Mouse (Mus musculus) hindbrain, postnatal 0 days (tissue): ENCODE results near the gene Adam12. TPM values are rescaled to one million over a fixed set of nuclear protein-coding genes. Genes with fewer than 3 reads are reported as not detected.

Experiments used
- ATAC-seq: fragments of 200-750 bp; cut with Nextera tagmentation; 2 replicates; pipeline ENCODE4 v1.8.0; 2017; ENCODE audit warnings: mild to moderate bottlenecking, moderate TSS enrichment, moderate library complexity
- DNase-seq: peaks from one replicate; pipeline ENCODE4 v3.0.0-alpha.2; 2015; ENCODE audit warnings: low spot score
- H3K27ac ChIP-seq: fragments of 300-500 bp; sonication (generic); 2 replicates; pipeline ENCODE4 v1.5.1; 2014; ENCODE audit warnings: mild to moderate bottlenecking
- H3K27me3 ChIP-seq: fragments of 300-500 bp; sonication (generic); 2 replicates; pipeline ENCODE4 v1.6.1; 2014; ENCODE audit warnings: low read length, mixed read lengths; ENCODE audit not compliant: insufficient read depth
- H3K36me3 ChIP-seq: fragments of 300-500 bp; sonication (generic); 2 replicates; pipeline ENCODE4 v1.6.1; 2014; ENCODE audit warnings: low read length, mixed read lengths; ENCODE audit not compliant: insufficient read depth
- H3K4me1 ChIP-seq: fragments of 300-500 bp; sonication (generic); 2 replicates; pipeline ENCODE4 v1.6.1; 2014; ENCODE audit warnings: antibody characterized with exemption, low read length, mixed read lengths; ENCODE audit not compliant: insufficient read depth
- H3K4me2 ChIP-seq: fragments of 300-500 bp; sonication (generic); 2 replicates; pipeline ENCODE4 v1.6.1; 2014; ENCODE audit warnings: low read depth, mild to moderate bottlenecking, low read length, moderate library complexity, mixed read lengths
- H3K4me3 ChIP-seq: fragments of 300-500 bp; sonication (generic); 2 replicates; pipeline ENCODE4 v1.5.1; 2014; ENCODE audit warnings: low read length
- H3K9ac ChIP-seq: fragments of 300-500 bp; sonication (generic); replicated peaks from 2 replicates; pipeline ENCODE4 v1.6.1; 2014; ENCODE audit warnings: mild to moderate bottlenecking, low read length, moderate library complexity, mixed read lengths
- H3K9me3 ChIP-seq: fragments of 300-500 bp; sonication (generic); 2 replicates; pipeline ENCODE4 v1.6.1; 2016; ENCODE audit warnings: low read length, mixed read lengths
- CTCF ChIP-seq: IDR thresholded peaks from 2 replicates; pipeline ENCODE4 v1.5.1; 2016; ENCODE audit warnings: antibody characterized with exemption, control low read depth, low read depth
- WGBS: fragments of 180-500 bp; shearing (Covaris S2); extraction: QIAGEN DNeasy Blood & Tissue Kit; methylation state at CpG from one replicate; pipeline ENCODE4 v1.1.7; 2014; 5-methylcytosine and 5-hydroxymethylcytosine counted together
- polyA plus RNA-seq: library from polyadenylated mRNA; unstranded; fragments of >200 nt; fragmentation: Nextera tagmentation; extraction: Ambion mirVana; gene quantifications from 2 replicates; pipeline ENCODE4 v1.2.1, GENCODE M21; 2015
- total RNA-seq: library from RNA; depleted of rRNA; stranded (reverse); fragments of >200 nt; gene quantifications from 2 replicates; pipeline ENCODE4 v1.2.3, GENCODE M21; 2014

Adam12 gene
- total and polyA plus RNA-seq, 2 experiments from 2014 or later: 4.0 to 12.3 TPM

DNA sequence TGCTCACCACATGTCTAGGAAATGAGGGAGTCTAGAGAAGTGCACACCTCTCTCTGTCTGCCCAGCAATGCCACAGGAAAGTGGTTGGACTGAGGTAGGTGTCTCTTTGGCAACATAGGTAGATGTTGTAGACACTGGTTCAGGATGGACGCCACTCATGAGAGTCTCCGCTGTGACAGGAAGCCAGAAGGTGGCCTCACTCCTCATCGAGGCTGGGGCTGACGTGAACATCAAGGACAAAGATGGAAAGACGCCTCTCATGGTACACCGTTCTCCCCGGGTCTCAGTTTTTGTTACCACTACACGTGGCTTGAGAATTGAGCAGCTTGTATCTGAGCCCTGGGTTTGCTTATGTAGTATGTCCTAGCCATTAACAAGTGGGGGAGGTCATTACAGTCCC, 352.2 kb downstream of the Adam12 start:
- Histone ChIP-seq H3K9me3 (no peaks in the 10 kb centered on the region), H3K4me2 (no peak overlapping the region), H3K36me3 (no peaks in the 10 kb centered on the region), H3K27ac (no peak overlapping the region), H3K9ac (no peak overlapping the region), H3K4me1 (no peaks in the 10 kb centered on the region), H3K4me3 (no peak overlapping the region), H3K27me3 (no peaks in the 10 kb centered on the region)
- ATAC-seq (no peak), DNase-seq (no peak)
- WGBS: 97% methylated on average over 8 of the region's 8 CpGs
- no peak for TF ChIP-seq CTCF

DNA sequence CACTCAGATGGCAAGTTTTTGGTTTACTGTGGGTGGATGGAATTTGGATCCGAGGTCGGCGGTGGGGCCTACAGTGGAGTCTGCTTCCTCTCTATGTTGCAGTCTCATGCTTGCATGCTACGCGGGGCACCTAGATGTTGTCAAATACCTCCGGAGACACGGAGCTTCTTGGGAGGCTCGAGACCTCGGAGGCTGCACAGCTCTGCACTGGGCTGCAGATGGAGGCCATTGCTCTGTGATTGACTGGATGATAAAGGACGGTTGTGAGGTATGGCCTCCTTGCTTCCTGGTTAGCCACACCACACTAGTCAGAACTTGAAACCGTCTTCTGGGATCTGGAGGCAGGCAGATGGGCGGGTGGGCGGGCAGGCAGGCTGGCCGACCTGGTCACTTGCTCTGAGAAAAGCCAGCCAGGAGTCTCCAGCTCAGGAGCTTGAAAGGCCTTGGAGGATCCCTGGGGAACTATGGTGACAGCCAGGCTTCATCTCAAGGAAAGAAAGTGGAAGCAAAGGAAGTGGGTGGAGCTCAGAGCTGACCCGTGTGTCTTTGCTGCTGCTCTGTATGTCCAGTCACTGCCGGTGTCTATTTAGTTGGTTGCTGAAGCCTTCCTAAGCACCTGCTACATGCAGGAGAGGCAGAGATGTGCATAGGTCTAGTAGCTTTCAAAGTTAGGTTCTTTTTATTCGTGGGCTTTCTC, 355.2 kb downstream of the Adam12 start:
- H3K9me3 ChIP-seq: no peaks in the 10 kb centered on the region
- WGBS: 80% methylated on average over 17 of the region's 17 CpGs
- no peak for ATAC-seq
- H3K9ac ChIP-seq: no peak overlapping the region
- no peak overlapping the region for H3K27ac ChIP-seq
- H3K4me2 ChIP-seq: no peak overlapping the region
- no peak overlapping the region for H3K4me3 ChIP-seq
- H3K4me1 ChIP-seq: no peaks in the 10 kb centered on the region
- no peak for TF ChIP-seq CTCF
- no peaks in the 10 kb centered on the region for H3K36me3 ChIP-seq
- no peaks in the 10 kb centered on the region for H3K27me3 ChIP-seq
- no peak for DNase-seq

- ATAC-seq (no peak), DNase-seq (no peak)
- 68% methylated on average over 3 of the region's 3 CpGs for WGBS
- H3K36me3 ChIP-seq: no peaks in the 10 kb centered on the region
- H3K9me3 ChIP-seq: no peaks in the 10 kb centered on the region
- no peak overlapping the region for H3K27ac ChIP-seq
- no peak overlapping the region for H3K4me2 ChIP-seq
- no peak overlapping the region for H3K9ac ChIP-seq
- no peaks in the 10 kb centered on the region for H3K4me1 ChIP-seq
- H3K4me3 ChIP-seq: no peak overlapping the region
- no peaks in the 10 kb centered on the region for H3K27me3 ChIP-seq
- no peak for TF ChIP-seq CTCF
Measured at GRCm38 (mm10) chr7:133876139-133876538, 355.8 kb downstream of the Adam12 start.

DNA sequence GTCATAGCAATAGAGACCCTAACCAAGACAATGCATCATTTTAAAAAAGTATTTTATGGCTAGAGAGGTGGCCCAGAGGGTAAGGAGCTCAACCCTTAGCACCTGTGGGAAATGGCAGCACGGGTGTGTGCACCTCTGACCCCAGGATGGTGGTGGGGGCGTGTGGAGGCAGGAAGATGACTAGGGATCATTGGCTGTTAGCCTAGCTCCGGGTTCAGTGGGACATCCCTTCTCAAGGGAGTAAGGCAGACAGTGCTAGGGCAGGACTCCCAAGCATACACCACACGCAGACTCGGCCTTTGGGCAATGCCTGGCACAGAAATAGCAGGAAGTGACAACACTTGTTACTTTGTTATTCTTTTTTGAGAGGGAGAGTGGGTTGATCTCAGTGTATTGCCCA, 359.2 kb downstream of the Adam12 start:
- no peak overlapping the region for H3K4me2 ChIP-seq
- H3K36me3 ChIP-seq: no peaks in the 10 kb centered on the region
- no peaks in the 10 kb centered on the region for H3K27me3 ChIP-seq
- H3K27ac ChIP-seq: no peak overlapping the region
- WGBS: 84% methylated on average over 5 of the region's 5 CpGs
- no peak for TF ChIP-seq CTCF
- H3K4me1 ChIP-seq: no peaks in the 10 kb centered on the region
- no peaks in the 10 kb centered on the region for H3K9me3 ChIP-seq
- no peak for DNase-seq
- no peak for ATAC-seq
- H3K9ac ChIP-seq: no peak overlapping the region
- H3K4me3 ChIP-seq: no peak overlapping the region

DNA sequence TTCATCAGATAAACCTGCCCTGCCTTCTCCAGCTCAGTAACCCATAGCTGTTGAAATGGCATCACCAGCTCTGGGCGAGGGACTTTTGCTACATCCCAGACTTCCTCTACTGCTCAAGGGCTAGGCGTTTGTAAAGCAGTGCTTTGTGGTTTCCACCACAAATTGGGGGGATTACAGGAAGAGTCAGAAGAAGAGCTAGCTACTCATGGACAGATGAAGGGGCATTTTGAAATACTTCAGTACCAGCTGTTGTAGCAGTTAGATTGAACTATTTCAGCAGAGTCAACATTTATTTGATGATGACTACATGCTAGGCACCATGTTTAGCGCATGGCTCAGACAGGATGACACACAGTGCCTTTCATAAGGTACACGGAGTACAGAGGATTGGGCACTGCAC, 361.7 kb downstream of the Adam12 start:
- Histone ChIP-seq H3K36me3 (no peaks in the 10 kb centered on the region), H3K27ac (no peak overlapping the region), H3K27me3 (no peaks in the 10 kb centered on the region), H3K4me3 (no peak overlapping the region), H3K4me1 (no peaks in the 10 kb centered on the region), H3K4me2 (no peak overlapping the region), H3K9ac (no peak overlapping the region), H3K9me3 (no peaks in the 10 kb centered on the region)
- DNase-seq (no peak), ATAC-seq (no peak)
- no peak for TF ChIP-seq CTCF
- 88% methylated on average over 4 of the region's 4 CpGs for WGBS

GRCm38 (mm10) chr7:133863684-133864083, 368.3 kb downstream of the Adam12 start:
- ATAC-seq: no peak
- no peak for TF ChIP-seq CTCF
- no peak for DNase-seq

DNA sequence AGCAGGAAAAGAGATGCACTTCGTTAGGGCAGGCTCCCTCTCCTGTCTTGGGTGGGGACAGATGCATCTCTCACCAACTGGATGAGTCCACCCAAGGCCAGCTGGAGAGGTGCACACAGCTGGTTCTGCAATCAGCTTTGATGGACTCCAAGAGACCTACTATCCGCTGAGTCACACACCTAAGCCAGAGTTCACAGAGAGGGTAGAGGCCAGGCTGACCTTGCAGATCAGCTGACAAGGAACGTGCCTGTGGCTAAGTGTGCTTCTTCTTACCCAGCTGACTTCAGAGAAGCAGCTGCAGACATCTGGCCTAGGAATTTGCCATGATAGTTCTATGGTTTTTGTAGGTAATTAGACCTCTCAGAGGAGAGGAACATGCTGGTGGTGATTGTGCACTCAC, 368.8 kb downstream of the Adam12 start:
- H3K9me3 ChIP-seq: no peaks in the 10 kb centered on the region
- WGBS: 81% methylated on average over 3 of the region's 3 CpGs
- H3K4me3 ChIP-seq: no peak overlapping the region
- no peaks in the 10 kb centered on the region for H3K27me3 ChIP-seq
- TF ChIP-seq CTCF: no peak
- H3K27ac ChIP-seq: no peak overlapping the region
- DNase-seq: no peak
- H3K9ac ChIP-seq: no peak overlapping the region
- no peak overlapping the region for H3K4me2 ChIP-seq
- H3K36me3 ChIP-seq: no peaks in the 10 kb centered on the region
- H3K4me1 ChIP-seq: no peaks in the 10 kb centered on the region
- no peak for ATAC-seq

More at GRCm38 (mm10) chr7:133863684-133864083, 368.3 kb downstream of the Adam12 start:
- WGBS: 74% methylated on average over 4 of the region's 4 CpGs
- no peaks in the 10 kb centered on the region for H3K4me1 ChIP-seq
- no peak overlapping the region for H3K4me3 ChIP-seq
- no peak overlapping the region for H3K4me2 ChIP-seq
- H3K27ac ChIP-seq: no peak overlapping the region
- H3K36me3 ChIP-seq: no peaks in the 10 kb centered on the region
- no peak overlapping the region for H3K9ac ChIP-seq
- H3K27me3 ChIP-seq: no peaks in the 10 kb centered on the region
- H3K9me3 ChIP-seq: no peaks in the 10 kb centered on the region
